Mouse (Mus musculus) thymus, adult 18-20 months (tissue): ENCODE measurements around the gene Osbpl2.
A peak's percentile ranks its signal among the peaks of the same experiment; 100 is the strongest.
"Not testable (repeated sequence)": the region's sequence is repeated elsewhere in the genome, so short reads cannot be mapped to it uniquely, and the experiment has no call there.

Experiments
- DNase-seq, 2 experiments: peaks; one replicate each; pipeline ENCODE4 v3.0.0; 2022; ENCODE audit warnings: mixed read lengths in 2 of 2

The Osbpl2 gene

DNA sequence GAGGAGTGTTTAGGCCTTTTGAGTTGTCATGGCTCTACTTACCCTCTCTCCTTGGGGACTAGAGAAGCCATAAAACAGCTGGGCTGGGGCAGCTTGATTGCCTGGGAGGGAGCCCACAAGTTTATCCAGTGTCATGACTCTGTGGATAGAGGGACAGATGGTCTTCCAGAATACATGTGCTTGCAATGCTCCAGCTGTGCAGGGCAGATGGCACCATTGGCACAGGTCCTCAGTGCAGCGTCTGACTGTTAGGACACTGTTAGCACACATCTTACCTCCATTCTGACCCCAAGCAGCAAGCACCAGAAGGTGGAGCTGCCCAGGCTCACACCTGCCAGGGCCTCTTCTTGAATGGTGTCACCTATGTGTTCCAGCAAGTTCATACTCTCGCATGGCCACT, 46.7 kb downstream of the Osbpl2 start:
- no peak for DNase-seq

- DNase-seq, result no peak
Measured at GRCm38 (mm10) chr2:180166869-180167268, 47.8 kb downstream of the Osbpl2 start.

DNA sequence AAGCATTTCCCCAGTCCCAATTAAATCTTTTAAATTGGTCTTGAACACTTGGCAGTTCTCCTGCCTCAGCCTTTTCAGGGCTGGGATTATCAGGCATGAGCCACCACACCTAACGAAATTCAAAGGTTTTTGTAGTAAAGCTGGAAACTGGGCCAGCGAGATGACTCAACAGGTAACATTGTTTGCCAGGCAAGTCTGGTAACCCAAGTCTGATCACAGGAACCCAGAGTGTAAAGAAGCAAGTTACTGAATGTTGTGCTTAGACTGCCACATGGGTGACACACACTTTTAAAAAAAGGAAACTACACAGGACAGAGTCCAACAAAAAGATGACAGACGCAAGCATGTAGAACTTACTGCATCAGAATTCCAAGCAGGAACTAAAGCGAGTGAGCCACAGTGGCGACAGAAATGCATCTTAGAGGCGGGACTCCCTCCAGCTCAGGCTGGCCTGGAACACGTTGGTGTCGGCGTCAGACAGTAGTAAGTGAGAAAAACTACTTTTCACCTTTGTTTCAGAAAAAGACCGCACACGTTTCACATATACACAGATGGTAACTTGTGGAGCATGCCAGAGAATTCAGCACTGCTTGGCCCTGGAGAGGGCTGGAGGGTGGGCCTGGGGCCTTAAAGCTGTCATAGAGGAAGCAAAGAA, 51.2 kb downstream of the Osbpl2 start:
- DNase-seq, result no peak

DNA sequence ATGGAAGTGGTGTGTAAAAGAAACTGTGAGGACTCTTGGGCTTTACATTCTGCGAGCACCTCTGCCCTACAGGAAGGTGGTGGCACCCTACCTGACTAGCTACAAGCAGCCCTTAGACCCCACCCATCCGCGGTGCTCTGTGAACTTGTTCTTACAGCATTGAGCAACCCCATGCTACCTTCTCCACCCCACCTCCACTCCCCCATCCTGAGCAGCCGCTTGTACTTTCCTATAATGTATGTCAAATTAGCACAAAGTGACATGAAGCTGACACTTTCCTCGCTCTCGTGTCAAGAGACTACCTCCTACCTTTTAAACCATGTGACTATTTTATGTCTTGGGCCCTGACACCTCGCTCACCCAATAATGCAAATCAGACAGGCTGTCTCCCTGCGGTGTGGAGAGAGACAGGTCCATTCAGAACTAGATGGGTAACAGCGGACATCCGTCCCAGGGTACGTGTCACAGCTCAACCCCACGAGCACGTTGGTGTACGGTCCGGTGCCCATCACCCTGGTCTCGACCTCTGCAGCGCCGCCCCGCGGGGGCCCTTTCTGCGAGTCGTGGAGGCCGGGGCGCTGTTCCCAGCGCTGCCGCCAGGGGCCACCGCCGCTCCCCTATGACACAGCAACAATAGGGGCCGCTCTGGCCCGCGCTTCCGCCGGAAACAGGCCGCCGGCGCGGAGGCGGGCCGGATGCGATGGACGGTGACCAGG, 51.9 kb downstream of the Osbpl2 start, which contains the start of gene Adrm1:
Gene Adrm1, plus strand, starts transcription at position 680 of the 716 bp plus-strand sequence.
- DNase-seq, result peak; percentile 94 to 95

GRCm38 (mm10) chr2:180171522-180172070, 52.5 kb downstream of the Osbpl2 start:
- DNase-seq, result no peak

DNA sequence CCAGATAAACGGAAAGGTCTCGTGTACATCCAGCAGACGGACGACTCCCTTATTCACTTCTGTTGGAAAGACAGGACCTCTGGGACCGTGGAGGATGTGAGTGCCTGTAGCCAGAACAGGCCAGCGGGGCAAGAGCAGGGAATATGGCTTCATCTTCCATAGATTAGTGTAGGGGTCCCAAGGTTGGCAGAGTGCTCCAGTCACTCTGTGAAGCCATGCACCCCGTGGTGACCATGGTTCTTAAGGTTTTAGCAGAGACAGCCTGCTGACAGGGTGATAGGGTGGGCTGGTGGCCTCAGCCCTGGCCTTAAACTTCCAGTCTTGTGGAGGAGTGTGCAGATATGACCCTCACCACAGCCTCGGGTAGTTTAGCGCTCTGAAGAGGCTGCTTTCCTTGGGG, 53.0 kb downstream of the Osbpl2 start:
- no peak for DNase-seq

- no peak for DNase-seq
Measured at GRCm38 (mm10) chr2:180173163-180173562, 54.1 kb downstream of the Osbpl2 start.

GRCm38 (mm10) chr2:180173711-180174110, 54.6 kb downstream of the Osbpl2 start:
- DNase-seq, result not testable (repeated sequence)

- no peak for DNase-seq
Measured at GRCm38 (mm10) chr2:180174121-180174520, 55.0 kb downstream of the Osbpl2 start.

- DNase-seq, result no peak
Measured at GRCm38 (mm10) chr2:180175725-180176124, 56.6 kb downstream of the Osbpl2 start.

DNA sequence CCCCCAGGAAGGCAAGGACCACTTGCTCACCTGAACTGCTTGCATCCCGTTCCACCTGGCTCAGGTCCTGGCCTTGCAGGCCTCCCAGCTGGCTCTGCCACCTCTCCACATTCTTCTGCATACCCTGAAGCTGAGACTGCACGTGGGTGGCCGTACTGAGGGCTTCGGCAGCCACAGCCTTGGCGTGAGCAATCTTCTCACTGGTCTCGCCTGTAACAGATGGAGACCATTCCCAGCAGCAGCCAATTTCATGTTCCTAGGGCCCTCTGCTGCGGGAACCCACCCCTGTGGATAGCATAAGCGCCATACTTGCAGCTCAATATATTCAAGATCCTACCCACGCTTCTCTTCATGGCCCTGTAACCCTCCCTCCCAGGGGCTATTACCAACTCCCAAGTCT, 62.4 kb downstream of the Osbpl2 start:
- DNase-seq, result no peak

DNA sequence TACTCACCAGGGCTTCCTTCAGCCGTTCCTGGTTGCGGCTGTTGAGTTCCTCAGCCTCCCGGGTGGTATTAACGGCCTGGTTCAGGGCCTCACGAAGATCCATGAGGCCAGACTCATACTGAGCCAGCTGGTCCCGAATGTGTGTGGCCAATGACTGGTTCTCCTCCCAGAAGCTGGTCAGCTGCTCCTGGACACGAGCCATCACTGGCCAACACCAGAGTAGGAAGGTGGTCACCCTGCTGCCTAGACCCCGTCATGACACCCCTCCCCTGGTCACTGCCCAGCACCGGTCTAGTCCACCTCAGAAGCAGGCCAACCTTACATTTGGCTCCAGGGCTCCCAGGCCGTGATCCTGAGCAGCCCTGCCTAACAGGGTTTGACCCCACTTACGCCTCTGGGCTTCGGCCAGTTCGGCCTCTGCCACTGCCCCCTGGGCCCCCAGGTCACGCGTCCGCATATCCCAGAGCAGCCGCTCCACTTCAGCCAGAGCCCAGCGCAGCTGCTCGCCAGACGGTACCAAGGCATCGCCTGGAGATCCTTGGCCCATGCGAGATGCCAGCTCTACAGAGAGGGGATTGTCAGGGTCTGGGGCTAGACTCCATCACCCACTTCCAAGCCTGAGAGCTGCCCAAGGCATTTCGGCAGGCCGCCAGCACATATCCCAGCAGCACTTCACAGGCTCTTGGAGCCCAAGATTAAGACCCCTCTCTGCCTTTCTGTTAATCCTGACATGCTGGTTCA, 65.1 kb downstream of the Osbpl2 start:
- no peak for DNase-seq

- no peak for DNase-seq
Measured at GRCm38 (mm10) chr2:180184752-180185109, 65.6 kb downstream of the Osbpl2 start.

DNA sequence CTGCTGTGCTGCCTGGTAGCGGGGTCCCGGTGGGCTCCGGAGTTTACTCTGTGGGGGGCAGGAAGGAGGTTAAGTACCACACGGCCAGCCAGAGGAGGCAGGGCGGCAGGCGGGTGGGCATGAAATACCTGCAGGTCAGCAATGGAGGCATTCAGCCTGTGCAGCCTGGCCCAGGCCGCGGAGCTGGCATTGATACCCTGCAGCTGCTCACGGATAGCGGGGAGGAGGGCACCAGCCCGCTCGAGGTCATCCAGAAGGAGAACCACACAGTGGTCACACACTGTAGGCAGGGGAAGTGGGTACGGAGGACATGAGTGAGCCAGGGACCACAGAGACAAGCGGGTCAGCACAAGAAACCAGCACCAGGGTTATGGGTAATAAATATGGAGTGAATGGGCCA, 66.6 kb downstream of the Osbpl2 start:
- no peak for DNase-seq

DNA sequence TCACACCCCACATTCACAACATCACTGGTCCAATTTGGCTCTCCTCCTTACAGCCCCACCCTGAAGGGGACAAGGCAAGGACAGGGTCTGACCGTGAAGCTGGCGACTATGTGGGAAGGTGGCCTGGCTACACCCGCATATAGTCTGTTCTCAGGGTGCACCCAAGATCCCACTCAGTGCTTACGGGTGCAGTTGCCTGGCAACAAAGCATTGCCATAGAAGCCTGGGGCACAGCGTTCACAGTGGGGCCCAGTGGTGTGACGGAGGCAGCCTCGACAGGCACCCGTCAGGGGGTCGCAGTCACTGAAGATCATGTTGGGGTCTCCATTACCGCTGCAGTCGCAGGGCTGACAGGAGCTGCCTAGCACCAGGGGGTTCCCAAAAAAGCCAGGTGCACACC, 68.3 kb downstream of the Osbpl2 start:
- DNase-seq, result no peak

GRCm38 (mm10) chr2:180196610-180197322, 77.7 kb downstream of the Osbpl2 start:
- DNase-seq, result no peak

- DNase-seq, result no peak
Measured at GRCm38 (mm10) chr2:180197323-180198037, 78.4 kb downstream of the Osbpl2 start.

- DNase-seq, result no peak
Measured at GRCm38 (mm10) chr2:180198782-180199181, 79.7 kb downstream of the Osbpl2 start.

GRCm38 (mm10) chr2:180200681-180201080, 81.6 kb downstream of the Osbpl2 start:
- no peak for DNase-seq

DNA sequence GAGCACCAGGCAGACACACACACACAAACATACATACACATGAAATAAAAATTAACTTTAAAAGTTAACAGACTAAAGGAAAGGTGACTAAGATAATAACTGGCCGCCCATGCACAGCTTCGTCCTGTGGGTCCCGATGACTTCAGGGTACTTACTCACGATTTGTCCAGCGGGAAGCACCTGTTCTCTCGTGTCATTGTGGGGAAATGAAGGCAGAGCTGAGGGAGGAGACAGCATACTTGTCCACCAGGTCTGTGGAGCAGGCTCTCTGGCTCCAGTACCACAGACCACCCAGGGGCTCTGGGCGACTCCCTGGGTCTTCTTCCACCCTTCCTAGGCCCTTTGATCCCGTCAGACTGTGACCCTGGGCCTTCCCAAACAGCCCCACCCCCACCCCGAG, 82.2 kb downstream of the Osbpl2 start:
- DNase-seq, result no peak

- DNase-seq, result no peak
Measured at GRCm38 (mm10) chr2:180202263-180202662, 83.2 kb downstream of the Osbpl2 start.

DNA sequence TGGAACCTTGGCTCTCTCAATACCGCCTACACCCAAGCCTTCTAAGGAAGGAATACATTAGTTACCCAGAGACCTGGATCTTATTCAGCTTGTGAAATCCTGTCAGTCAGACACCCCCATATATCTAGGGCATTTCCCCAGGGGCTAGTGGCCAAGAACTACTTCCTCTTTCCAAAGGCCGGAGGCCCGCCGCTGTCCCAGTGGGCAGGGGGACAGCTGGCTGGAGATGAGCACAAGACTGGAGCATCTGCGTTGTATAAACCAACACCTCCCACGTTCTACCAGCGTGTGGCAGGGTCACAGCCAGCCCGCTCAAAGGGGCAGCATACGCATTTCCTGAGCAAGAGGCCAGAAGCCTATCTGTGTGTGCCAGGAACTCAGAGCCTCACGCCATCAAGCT, 83.7 kb downstream of the Osbpl2 start:
- no peak for DNase-seq
